Mouse (Mus musculus): ENCODE measurements around the gene Ubxn6.

DNA sequence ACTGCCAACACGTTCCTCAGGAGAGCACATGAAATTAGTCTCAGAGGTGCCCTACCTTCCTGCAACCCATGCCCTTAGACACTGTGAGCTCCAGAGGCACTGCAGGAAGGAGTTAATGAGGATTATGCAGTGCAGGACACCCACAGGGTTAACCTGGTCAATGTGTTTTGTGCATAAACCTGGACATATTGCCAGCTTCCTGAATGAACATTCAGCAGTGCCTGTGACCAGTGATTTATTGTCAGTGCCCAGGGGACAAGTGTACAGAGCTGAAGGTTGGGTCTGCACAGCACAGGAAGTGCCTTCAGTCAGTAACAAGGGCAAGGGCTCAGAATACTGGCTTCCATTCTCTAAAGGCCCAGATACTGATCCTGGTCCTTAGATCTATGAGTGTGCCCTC, 47.9 kb downstream of the Ubxn6 start:
- TF ChIP-seq POLR2A (IDR thresholded peaks at IDR 0.05; ENCODE audit: low read depth, low read length): no peak
- TF ChIP-seq CTCF (IDR thresholded peaks at IDR 0.05; ENCODE audit: extremely low read depth, insufficient read length, insufficient replicate concordance, low read depth, low read length): no peak

Measured in small intestine, adult 2 months (tissue).